Mouse (Mus musculus) right cerebral cortex, postnatal 25 days (tissue): ENCODE measurements around the gene Fam222b.

Experiments
- DNase-seq: peaks from one replicate; pipeline ENCODE4 v3.0.0; 2022

Fam222b gene

DNA sequence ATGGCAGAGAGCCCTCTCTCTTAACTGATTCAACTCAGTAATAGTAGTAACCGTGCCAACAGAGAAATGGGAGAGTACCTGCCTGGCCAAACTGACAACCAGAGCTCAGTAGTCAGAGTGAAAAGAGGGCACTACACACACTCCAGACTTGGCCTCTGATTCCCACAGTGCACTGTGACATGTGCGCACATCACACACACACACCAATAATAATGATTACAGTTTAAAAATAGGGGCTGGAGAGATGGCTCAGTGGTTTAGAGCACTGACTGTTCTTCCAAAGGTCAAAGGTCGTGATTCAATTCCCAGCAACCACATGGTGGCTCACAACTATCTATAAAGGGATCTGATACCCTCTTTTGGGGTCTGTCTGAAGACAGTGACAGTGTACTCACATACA is 43.6 kb downstream of the Fam222b start:
- no peak for DNase-seq

DNA sequence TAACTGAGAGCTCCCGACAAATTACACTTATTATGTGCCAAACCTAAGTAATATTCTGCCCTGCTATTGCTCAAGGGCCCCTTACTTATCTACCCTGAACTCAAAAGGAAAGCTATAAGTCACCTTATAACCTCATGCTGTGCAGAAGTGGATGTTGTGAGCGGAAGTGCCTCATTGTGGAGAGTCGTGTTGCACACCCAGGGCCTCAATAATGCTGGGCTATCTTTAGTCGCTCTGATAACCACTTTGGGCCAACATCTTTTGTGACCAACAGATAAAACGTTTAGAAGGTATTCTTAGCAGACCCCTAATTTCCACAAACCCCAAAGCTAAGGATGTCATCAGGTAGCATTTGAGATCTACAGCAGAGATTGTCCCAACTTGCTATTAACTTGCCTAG is 46.2 kb downstream of the Fam222b start:
- DNase-seq: no peak

DNA sequence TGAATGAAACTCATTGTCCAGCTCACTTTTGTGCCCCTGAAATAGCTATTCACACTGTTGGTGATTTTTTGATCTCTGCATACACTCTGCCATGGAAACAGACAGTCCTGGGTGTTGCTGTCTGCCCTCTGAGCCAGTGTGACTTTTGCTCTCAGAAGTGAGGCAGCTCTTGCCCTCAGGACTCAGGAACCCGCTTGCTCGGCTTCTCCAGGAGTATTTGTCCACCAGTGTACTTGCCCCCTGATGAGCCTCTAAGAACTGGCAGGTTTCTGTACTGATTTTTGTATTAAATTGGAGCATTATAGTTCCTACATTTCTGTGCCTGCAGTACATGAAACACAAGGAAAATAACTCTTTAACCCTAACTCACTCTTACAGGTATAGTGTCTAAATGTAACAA is 49.1 kb downstream of the Fam222b start:
- no peak for DNase-seq

DNA sequence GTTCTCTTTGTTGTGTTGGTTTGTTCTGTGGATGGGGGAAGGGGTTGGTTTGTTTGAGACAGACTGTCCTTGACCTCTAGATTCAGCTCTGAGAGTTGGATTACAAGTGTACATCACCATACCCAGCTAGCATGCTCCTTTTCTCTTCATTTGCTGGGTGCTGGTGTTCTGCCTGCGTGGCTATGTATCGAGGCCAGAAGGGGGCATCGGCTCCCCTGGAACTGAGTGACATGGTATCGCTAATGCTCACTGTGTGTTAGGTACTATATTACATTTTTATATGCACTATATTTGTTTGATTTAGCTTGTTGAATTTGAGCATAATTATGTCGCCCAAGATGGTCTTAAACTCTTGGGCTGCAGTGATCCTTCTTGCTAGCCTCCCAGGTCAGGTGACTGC is 51.7 kb downstream of the Fam222b start:
- no peak for DNase-seq

DNA sequence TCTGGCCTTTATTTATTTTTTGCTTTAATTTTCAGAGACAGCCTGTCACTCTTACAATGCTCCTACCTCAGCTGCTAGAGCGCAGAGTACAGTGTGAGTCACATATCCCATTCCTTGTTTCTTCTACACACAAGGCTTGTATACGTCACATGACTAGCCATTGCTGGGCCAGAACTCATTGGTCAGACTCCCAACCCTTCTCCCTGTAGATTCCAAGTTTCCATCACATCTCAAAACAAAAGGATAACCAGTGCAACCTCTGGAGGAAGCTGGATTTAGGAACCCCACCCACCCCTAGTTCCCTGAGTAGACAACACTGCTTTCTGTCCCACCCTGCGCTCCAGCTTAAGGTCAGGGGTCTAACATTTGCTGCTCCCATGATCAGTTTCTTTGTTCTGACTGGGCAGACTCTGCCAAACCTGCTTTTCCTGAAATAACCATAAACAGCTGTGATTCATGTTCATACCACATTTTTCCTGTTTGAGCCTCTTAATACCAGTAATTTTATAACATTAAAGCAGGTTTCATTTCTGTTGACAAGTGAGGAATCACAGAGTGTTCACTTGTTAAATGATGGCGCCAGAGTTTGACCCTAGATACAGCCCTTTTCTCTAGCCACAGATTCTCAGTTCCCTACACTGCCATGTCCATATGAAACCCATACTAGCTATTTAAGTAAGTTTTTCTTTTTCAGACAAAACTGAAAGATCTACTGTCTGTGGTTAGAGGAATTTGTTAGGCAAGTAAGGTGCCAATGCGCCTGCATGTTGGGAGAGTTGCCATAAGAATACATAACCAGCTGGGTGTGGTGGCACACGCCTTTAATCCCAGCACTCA is 52.5 kb downstream of the Fam222b start:
- DNase-seq: no peak

DNA sequence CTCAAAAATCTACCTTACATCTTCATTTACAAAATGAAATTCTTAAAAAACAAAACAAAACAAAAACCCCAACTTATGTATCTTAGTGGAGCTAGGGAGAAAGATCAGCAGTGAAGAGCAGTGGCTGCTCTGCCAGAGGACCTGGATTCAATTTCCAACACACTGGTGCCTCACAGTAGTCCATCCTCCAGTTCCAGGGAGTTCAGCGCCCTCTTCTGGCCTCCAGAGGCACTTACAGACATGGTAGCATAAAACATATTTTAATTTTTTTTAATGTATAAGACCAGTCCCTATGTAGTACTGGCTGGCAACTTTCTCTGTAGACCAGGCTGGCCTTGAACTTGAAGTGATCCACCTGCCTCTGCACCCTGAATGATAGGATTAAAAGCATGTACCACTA is 56.7 kb downstream of the Fam222b start:
- DNase-seq: no peak

DNA sequence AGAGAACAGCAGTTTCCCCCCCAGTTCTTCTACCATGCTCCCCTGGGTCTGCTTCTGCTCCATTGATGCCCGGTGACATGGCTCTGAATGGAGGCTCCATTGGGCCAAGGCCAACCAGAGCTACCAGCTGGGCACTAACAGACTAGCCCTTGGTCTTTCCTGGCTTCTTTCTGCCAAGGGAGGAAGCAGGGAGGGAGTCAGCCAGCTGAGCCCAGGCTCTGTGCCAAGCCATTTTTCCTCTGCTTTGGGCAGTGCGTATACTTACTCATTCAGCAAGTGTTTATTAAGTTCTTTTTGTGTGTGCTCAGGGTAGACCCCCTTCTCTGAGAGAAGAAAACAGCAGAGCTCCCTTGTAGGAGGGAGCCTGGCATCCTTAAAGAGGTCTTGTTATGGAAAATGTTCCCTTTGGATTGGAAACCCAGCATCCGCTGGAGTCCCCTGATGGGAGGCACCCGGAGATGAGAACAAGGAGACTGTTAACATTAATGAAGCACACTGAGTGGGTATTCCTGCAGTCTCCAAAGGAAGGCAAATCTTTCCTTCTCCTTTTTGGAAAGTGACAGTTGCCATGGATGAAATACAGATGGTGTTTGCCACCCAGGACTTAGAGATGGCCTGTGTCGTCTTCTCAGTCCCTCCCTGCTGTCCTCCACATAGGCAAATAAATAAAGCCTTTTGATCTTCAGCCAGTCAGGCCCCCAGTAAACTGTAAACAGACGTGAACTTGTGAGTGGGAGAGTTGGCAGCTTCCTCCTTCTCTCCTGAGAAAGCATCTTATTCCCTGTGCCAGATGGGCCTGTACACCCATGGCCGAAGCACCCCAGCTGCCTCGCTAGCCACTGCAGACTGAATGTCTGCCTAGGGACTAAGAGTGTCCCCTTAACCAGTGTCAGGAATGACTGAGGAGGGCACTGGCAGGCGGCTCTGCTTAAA is 58.1 kb downstream of the Fam222b start:
- peak; percentile 67 for DNase-seq

DNA sequence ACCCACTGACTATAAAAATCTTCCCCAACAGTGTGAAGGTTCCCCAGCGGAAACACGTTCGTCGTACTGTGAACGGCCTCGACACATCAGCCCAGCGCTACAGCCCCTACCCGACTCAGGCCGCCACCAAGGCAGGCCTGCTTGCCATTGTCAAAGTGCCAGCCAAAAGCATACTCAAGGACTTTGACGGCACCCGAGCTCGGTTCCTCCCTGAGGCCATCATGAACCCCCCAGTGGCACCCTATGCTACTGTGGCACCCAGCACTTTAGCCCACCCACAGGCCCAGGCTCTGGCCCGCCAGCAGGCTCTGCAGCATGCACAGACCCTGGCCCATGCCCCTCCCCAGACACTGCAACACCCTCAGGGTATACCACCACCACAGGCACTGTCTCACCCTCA is 59.3 kb downstream of the Fam222b start:
- no peak for DNase-seq

DNA sequence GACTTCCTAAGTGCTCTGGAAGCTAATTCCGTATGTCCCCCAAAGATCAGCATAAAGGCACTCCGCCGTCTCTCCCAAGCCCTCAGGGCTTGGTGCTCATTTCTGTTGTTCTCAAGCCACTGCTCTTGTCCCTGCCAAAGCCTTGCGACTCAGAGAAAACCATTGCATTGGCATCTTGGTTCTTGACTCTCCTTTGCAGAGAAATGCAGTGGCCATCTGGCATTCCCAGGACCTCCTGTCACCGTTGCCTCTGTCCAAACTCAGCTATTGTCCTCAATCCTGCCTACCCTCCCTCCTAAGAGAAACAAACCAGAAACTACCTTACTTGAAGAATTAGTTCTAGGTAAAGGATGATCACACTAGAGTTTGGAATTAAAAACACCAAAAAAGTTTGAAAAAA is 61.2 kb downstream of the Fam222b start:
- DNase-seq: no peak

DNA sequence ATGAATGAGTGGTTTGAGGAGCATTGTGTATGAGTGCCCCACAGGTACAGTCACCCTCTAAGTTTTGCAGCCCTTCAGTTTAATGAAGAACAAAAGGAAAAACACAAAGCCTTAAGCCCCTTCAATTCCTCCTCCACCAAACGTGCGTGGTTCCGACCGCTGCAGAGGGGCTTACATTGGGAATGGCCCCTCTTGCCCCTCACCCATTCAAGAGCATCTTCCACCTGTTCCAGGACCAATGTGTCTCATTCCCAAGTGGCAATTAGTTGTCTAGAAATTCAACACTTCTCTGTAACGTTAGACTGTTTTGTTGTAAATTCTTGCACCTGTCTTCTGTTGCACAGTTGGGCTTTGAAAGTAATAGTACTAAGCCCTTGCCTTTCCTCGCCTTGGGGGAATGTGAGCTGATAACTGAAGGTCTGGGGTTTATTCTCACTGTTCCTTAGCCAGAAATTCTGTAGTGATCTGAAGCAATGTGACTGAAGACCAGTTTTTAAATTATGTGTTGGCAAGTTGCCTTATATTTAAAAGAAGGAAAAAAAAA is 61.8 kb downstream of the Fam222b start:
- DNase-seq: no peak

DNA sequence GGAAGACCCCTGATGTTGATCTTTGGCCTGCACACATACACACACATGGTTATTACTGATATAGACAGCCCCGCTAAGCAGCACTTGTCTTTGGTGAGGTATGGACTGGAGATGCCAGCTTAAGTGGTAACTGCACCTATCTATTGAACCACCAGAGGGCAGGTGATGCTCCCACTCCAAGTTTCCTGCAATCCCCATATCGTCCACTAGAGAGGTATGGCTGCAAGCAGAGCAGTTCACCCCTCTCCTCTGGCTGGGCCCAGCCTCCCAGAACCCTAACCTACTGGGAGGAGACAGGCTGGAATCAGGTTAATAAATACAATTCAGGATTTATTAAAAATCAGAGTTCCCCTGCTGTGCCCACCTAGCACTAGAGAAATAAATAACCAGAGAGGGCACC is 64.6 kb downstream of the Fam222b start:
- peak; percentile 56 for DNase-seq

DNA sequence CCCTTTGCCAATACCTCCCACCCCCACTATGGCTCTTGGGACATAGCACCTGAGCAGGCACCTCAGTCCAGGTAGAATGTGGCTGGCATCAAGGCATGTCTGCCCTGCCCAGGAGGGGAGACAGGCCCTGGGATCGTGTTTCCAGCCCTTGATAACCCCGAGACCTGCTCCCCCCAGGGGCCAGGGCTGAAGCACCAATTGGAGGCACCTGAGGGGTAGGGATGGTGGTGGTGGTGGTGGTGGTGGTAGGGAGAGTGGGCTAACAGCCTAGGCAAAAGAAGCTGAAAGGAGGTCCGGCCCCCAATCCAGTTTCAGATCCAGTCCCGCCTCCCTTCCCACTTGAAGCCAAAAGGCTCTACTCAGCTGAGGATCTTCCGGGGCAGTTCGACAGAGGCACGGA is 65.1 kb downstream of the Fam222b start:
- no peak for DNase-seq

DNA sequence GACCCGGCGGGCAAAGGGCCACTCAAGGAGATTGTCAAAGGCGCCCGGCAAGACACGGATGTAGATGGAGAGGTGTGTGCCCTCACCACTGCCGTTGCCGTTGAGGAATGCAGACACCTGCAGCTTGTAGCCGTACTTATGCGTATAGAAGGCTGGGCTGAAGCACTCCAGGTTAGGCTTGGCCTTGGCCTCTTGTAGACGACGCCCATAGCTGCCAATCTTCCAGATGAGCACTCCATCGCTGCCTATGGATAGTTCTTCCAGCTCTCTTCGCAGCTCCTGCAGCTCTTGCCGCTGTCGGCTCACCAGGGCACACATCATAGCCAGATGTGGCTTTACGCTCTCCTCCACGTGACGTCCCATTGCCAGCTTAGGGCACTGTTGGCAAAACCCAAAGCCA is 65.7 kb downstream of the Fam222b start:
- no peak for DNase-seq

DNA sequence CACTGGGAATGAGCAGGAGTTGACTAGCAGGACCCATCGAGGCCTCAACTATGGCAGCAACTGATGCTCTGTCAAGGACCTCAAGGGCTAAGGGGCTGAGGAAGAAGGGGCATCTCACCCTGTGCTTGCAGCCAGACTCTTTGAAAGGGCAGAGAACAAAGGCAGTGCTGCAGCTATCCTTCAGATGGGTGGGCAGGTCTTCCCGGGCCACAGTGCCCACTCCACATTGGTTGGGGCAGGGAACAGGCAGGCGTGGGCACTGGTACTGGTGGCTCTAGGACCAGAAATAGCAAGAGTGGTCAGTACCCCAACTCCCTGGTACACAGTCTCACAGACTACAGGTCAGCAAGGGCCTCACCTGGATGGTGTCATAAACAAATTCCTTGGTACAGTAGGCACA is 66.2 kb downstream of the Fam222b start:
- no peak for DNase-seq

DNA sequence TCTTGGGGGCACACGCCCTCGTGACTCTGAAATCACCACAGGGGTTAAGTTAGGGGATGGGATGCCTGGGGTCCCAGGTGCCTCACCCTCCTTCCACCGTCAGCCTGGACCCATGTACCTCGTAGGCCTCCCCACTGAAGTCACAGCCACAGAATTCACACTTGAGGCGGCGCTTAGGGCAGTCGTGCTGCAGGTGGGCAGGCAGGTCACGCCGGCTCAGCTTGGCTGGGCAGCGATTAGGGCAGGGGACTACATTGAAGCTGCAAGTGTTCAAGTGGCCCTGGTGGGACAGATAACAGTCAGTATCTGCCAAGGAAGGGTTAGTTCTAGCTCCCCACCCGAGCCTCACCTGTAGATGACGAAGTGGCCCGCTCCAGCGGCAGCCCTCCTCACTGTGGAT is 66.7 kb downstream of the Fam222b start:
- no peak for DNase-seq

DNA sequence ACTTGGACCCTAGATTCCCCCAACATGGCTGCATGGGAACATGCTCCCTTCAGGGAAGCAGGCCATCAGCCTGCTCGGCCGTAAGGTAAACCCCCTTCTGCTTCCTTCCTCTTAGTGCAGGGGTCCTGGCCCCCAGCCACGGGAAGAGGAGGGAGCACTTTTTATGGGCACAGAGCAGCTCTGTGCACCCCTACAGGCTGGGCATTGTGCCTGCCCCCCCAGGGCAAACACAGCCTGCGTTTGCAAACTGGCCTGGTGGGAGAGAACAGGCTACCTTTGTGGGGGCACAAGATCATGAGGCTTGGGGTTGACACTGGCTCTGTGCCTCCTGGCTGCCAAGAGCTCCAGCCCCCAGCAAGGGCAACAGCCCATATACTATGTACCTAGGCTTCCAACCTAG is 67.5 kb downstream of the Fam222b start:
- DNase-seq: no peak

DNA sequence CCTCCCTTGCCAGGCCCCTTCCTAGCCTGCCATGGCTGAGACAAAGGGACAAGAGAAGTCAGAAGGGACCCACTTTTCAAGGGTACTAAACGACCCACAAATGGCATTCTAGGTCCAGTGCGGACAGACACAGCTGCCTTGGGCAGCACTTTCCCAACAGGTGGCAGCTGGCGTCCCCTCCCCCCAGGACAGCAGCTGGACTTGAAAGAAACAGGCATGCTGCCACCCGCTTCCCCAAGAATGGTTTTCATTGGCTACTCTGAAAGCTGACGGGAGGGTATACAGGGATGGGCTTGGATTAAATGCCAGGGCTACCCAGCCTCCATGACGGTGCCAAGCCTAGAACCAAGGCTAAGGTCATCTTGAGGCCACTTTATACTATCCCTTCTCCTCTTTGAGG is 68.0 kb downstream of the Fam222b start:
- DNase-seq: no peak

DNA sequence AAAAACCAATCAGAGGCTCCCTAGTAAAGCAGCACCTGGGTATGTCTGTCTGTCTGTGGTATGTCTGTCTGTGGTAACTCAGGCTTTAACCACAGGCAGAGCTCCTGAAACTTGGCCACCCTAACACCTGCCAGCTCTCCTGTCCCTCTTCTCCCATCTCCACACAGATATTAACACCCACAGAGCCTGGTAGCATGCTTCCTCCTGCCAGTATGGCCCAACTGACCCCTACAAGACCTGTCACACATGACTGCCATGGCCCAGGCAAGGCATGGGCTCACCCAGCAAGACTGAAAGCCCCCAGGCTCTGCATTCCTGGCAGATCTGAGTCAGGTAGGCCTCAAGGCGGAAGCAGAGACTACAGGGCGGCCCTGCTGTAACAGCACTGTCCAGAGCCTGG is 68.6 kb downstream of the Fam222b start:
- DNase-seq: no peak

DNA sequence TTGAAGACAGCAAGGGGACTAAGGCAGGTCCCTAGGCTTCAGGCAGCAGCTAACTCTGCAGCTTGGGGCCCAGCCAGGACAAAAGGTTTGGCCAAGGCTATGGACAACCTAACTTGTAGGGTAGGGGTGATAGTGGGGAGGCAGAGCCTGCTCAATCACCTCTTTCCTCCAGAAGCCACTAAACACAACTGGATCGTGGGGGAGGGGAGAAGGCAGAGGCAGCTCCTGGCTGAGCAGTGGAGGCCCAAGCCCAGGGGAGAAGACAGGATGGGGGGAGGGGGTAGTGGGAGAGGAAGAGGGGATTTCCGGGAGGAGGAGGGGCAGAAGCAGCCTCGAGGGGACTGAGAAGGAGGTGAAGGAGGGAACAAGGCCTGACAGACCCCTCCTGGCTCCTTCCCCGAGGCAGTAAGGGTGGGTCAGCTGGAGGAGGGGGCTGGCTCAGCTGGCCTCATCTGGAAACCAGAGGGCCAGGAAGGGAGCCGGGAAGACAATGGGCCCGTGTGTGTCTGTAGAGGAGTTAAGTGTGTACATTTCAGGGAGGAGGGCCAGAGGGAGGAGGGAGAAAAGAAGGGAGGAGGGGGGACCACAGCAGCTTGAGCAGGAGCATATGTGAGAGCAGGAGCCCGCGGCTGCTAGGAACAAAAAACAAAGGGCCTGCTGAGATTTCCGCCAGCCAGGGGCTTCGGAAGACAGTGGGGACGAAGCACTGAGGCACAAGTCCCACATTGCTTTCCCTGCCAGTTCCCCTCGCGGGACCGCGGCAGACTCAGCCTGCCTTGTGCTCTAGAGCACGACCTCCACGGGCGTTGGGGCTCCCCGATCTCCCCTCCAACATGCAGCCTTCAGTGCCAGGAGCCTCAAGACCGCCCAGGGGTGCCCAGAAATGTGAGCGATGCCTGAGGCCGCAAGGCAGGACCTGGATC is 69.5 kb downstream of the Fam222b start:
- DNase-seq: no peak

DNA sequence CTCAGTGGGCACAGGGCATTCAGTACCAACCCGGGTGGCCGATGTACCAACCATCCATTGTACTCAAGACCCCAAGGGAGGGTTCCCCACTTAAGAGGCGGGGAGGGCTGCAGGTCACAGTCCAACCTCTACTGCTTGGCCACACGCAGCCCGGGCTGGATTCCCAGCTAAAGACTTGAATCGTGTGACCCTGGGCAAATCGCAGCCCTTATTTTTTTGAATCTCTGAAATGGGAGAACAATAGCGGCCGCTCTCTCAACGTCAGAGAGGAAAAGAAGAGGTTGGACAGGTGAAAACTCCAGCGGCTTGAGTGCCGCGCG is 70.1 kb downstream of the Fam222b start:
- DNase-seq: no peak

DNA sequence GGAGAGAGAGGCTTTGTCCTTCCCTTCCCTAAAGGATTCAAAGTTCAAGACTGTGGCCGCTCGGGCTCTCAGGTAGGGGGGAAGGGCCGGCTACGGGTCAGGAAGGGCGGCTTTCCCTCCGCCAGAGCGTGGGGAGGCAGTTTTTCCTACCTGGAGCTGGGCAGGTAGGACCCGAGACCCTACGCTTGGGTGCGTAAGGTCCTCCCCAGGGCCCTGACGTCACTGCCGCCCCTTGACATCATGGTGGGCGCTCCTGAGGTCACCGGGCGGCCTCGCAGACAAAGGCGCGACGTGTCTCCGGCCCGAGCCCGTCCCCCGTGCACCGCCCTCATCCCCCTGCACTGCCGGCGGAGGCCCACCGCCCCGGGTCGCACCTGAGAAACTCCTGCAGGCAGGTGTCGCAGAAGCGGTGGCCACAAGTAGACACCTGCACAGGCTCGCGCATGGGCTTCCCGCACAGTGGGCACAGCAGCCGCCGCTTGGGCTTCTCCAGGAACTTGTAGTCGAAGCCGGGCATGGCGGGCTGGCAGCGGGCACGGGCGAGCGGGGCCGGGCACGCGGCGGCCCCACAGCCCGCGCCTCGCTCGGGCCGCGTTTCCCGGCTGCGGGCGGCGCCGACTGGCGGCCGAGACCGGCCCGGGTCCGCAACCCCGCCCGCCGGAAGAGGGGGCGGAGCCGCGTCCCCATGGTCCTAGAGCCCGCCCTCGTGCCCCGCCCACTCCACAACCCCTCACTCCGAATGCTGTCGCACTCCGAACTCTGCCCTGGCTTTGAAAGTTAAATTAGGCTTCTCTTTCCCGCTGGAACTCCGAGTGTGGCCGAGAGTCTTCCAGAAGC is 70.7 kb downstream of the Fam222b start, which contains the start of gene Traf4:
TSS of gene Traf4 (minus strand) at position 666 of the 837 bp plus-strand sequence.
- DNase-seq: peak; percentile 72

DNA sequence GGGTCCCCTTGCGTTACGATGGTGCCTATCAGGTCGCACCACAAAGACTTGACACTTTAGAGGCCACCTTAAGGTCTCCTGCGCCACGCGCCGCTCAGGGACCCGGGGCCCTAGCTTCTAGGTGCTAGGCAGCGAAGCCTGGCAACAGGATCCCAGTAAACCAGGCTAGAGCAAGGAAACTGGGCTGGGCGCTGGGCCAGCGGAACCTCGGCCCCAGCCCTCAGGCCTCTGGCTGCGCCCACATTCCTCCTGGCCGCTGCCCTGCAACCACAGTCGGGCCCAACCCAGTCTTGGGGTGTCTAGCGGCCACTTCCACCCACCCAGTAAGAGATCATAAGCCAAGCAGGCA is 71.3 kb downstream of the Fam222b start:
- no peak for DNase-seq
